Mouse (Mus musculus) hindbrain, embryonic 16.5 days (tissue): ENCODE measurements around the gene Hpn. TPM values are rescaled to one million over a fixed set of nuclear protein-coding genes. Genes with fewer than 3 reads are reported as not detected.

ENCODE experiments used
- ATAC-seq: fragments of 200-750 bp; cut with Nextera tagmentation; 2 replicates; pipeline ENCODE4 v1.8.0; 2017; ENCODE audit warnings: moderate TSS enrichment, moderate library complexity
- H3K27ac ChIP-seq: fragments of 300-500 bp; sonication (generic); 2 replicates; pipeline ENCODE4 v1.5.1; 2014; ENCODE audit warnings: low read depth, mild to moderate bottlenecking, control low read depth, low read length, moderate library complexity
- H3K27me3 ChIP-seq: fragments of 300-500 bp; sonication (generic); replicated peaks from 2 replicates; pipeline ENCODE4 v1.6.1; 2014; ENCODE audit warnings: low read length; ENCODE audit not compliant: control insufficient read depth, insufficient read depth
- H3K36me3 ChIP-seq: fragments of 300-500 bp; sonication (generic); 2 replicates; pipeline ENCODE4 v1.6.1; 2014; ENCODE audit warnings: mild to moderate bottlenecking, low read length, moderate library complexity, mixed read lengths; ENCODE audit not compliant: control insufficient read depth, insufficient read depth
- H3K4me1 ChIP-seq: fragments of 300-500 bp; sonication (generic); 2 replicates; pipeline ENCODE4 v1.6.1; 2014; ENCODE audit warnings: low read depth, low read length; ENCODE audit not compliant: control insufficient read depth, insufficient read depth
- H3K4me2 ChIP-seq: fragments of 300-500 bp; sonication (generic); 2 replicates; pipeline ENCODE4 v1.6.1; 2014; ENCODE audit warnings: mild to moderate bottlenecking, low read length, control low read depth, moderate library complexity
- H3K4me3 ChIP-seq: fragments of 300-500 bp; sonication (generic); 2 replicates; pipeline ENCODE4 v1.5.1; 2014; ENCODE audit warnings: mild to moderate bottlenecking, low read length, control low read depth, moderate library complexity
- H3K9ac ChIP-seq: fragments of 300-500 bp; sonication (generic); 2 replicates; pipeline ENCODE4 v1.6.1; 2014; ENCODE audit warnings: low read depth, mild to moderate bottlenecking, control low read depth, low read length, moderate library complexity
- H3K9me3 ChIP-seq: fragments of 300-500 bp; sonication (generic); 2 replicates; pipeline ENCODE4 v1.6.1; 2014; ENCODE audit warnings: mild to moderate bottlenecking, low read length, moderate library complexity; ENCODE audit not compliant: control insufficient read depth
- WGBS: fragments of 180-500 bp; shearing (Covaris S2); extraction: QIAGEN DNeasy Blood & Tissue Kit; methylation state at CpG from one replicate; pipeline ENCODE4 v1.1.7; 2014; 5-methylcytosine and 5-hydroxymethylcytosine counted together
- polyA plus RNA-seq: library from polyadenylated mRNA; unstranded; fragments of >200 nt; fragmentation: Nextera tagmentation; extraction: Ambion mirVana; gene quantifications from 2 replicates; pipeline ENCODE4 v1.2.1, GENCODE M21; 2015

The Hpn gene
- polyA plus RNA-seq, 1 experiment from 2014 or later = 0.75 TPM

GRCm38 (mm10) chr7:31109091-31109490 is 6.0 kb downstream of the Hpn start:
- Histone ChIP-seq H3K4me1 (no peaks in the 10 kb centered on the region), H3K4me2 (no peak overlapping the region), H3K36me3 (no peaks in the 10 kb centered on the region), H3K27me3 (no peaks in the 10 kb centered on the region), H3K9me3 (no peaks in the 10 kb centered on the region), H3K27ac (no peak overlapping the region), H3K9ac (no peak overlapping the region; the same call in 1 of the 2 replicates), H3K4me3 (no peak overlapping the region)
- ATAC-seq = no peak
- 32% methylated on average over 7 of the region's 7 CpGs for WGBS

GRCm38 (mm10) chr7:31107781-31108180 is 7.3 kb downstream of the Hpn start:
- no peak overlapping the region for H3K9ac ChIP-seq
- ATAC-seq = no peak
- H3K27ac ChIP-seq = no peak overlapping the region
- H3K4me1 ChIP-seq = no peaks in the 10 kb centered on the region
- H3K4me2 ChIP-seq = no peak overlapping the region
- no peaks in the 10 kb centered on the region for H3K27me3 ChIP-seq
- H3K4me3 ChIP-seq = no peak overlapping the region
- no peaks in the 10 kb centered on the region for H3K9me3 ChIP-seq
- no peaks in the 10 kb centered on the region for H3K36me3 ChIP-seq
- 87% methylated on average over 11 of the region's 11 CpGs for WGBS

GRCm38 (mm10) chr7:31106166-31106565 is 8.9 kb downstream of the Hpn start:
- WGBS = 59% methylated on average over 3 of the region's 3 CpGs
- Histone ChIP-seq H3K4me3 (no peak overlapping the region), H3K36me3 (no peaks in the 10 kb centered on the region), H3K9me3 (no peaks in the 10 kb centered on the region), H3K9ac (no peak overlapping the region), H3K4me2 (no peak overlapping the region), H3K4me1 (no peaks in the 10 kb centered on the region), H3K27me3 (no peaks in the 10 kb centered on the region), H3K27ac (no peak overlapping the region)
- ATAC-seq = no peak

GRCm38 (mm10) chr7:31105061-31105768 is 9.9 kb downstream of the Hpn start:
- no peaks in the 10 kb centered on the region for H3K27me3 ChIP-seq
- WGBS = 62% methylated on average over 15 of the region's 15 CpGs
- no peak overlapping the region for H3K4me3 ChIP-seq
- H3K4me1 ChIP-seq = no peaks in the 10 kb centered on the region
- H3K4me2 ChIP-seq = no peak overlapping the region
- no peak overlapping the region for H3K27ac ChIP-seq
- H3K9me3 ChIP-seq = no peaks in the 10 kb centered on the region
- ATAC-seq = no peak
- H3K9ac ChIP-seq = no peak overlapping the region
- no peaks in the 10 kb centered on the region for H3K36me3 ChIP-seq

GRCm38 (mm10) chr7:31100786-31101185 is 14.3 kb downstream of the Hpn start:
- no peak for ATAC-seq
- H3K27ac ChIP-seq = no peak overlapping the region
- 81% methylated on average over 14 of the region's 14 CpGs for WGBS

DNA sequence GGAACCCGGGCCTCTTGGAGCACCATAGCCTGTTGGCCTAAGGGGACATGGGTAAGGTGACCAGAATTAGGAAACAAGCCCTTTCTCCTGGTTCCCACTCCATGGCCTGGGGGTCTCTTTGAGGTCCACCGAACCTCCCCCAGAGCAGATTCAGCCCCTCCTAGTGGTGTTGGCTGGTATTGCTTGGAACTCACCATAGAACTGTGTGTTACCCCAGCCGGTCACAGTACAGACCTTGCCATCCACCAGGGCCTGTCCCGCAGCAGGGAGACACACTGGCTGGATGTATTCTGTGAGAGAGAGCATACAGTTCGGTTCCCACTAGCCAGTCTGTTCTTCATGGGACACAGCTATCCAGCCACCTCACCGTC is 15.5 kb downstream of the Hpn start:
- Histone ChIP-seq H3K4me3 (no peak overlapping the region), H3K9ac (no peak overlapping the region), H3K4me1 (peaks cover 3% of the 10 kb centered on the region; the same call in 1 of the 2 replicates), H3K36me3 (no peaks in the 10 kb centered on the region), H3K27ac (no peak overlapping the region), H3K9me3 (no peaks in the 10 kb centered on the region), H3K4me2 (no peak overlapping the region), H3K27me3 (no peaks in the 10 kb centered on the region)
- no peak for ATAC-seq
- WGBS = 92% methylated on average over 6 of the region's 6 CpGs

More at GRCm38 (mm10) chr7:31100786-31101185, 14.3 kb downstream of the Hpn start:
- Histone ChIP-seq H3K9me3 (no peaks in the 10 kb centered on the region), H3K4me2 (no peak overlapping the region), H3K36me3 (no peaks in the 10 kb centered on the region), H3K27me3 (no peaks in the 10 kb centered on the region), H3K4me3 (no peak overlapping the region), H3K4me1 (peaks cover 3% of the 10 kb centered on the region; the same call in 1 of the 2 replicates), H3K9ac (no peak overlapping the region)

DNA sequence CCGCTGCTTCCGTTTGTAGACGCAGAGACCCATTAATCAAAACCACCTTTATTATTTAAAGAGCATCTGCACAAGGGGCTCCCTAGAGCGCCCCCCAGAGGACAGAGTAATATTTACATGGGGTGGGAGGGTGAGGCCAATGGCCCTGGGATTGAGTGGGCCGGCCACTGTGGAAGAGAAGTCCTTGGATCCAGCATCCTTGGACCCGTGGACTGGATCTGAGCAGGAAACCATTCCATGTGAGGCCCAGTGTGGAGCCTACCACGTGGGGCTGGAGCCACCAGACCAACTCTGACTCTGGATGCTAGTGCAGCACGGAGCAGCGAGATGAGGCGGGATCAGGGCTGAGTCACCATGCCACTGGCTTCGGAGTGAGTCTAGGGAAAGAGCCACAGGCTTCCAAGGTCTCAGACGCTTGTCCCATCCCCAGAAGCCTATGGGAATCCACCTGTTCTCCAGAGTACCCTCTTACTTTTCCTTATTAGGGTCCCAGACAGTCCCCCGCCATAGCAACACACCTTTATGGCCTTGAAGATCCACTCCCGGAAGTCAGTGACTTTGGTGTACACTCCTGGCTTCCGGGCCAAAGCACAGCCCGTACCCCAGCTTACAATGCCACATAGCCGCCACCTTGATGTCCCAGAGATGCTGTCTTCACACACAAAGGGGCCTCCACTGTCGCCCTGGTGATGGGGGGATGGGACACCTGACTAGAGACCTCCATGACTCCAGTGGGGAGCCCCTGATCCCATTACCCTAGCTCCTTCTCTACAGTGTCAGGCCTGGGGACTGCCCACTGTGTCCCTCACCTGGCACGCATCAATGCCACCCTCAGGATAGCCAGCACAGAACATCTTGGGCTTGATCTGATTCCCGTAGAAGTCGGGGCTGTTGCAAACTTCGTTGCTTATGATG is 16.1 kb downstream of the Hpn start:
- 81% methylated on average over 22 of the region's 22 CpGs for WGBS

GRCm38 (mm10) chr7:31097583-31098248 is 17.4 kb downstream of the Hpn start:
- H3K27me3 ChIP-seq = no peaks in the 10 kb centered on the region
- peak overlapping the region; percentile 17 for H3K4me3 ChIP-seq
- no peak overlapping the region for H3K27ac ChIP-seq
- H3K4me2 ChIP-seq = peak overlapping the region; percentile 52
- ATAC-seq = peak; percentile 95
- no peaks in the 10 kb centered on the region for H3K9me3 ChIP-seq
- peaks cover 3% of the 10 kb centered on the region; the same call in 1 of the 2 replicates for H3K4me1 ChIP-seq
- 42% methylated on average over 19 of the region's 20 CpGs for WGBS
- no peaks in the 10 kb centered on the region for H3K36me3 ChIP-seq
- H3K9ac ChIP-seq = peak overlapping the region; percentile 25; the same call in 1 of the 2 replicates

More for the DNA sequence above, 16.1 kb downstream of the Hpn start:
- peaks cover 3% of the 10 kb centered on the region; the same call in 1 of the 2 replicates for H3K4me1 ChIP-seq
- no peaks in the 10 kb centered on the region for H3K36me3 ChIP-seq
- no peak for ATAC-seq
- no peaks in the 10 kb centered on the region for H3K9me3 ChIP-seq
- no peak overlapping the region for H3K4me3 ChIP-seq
- H3K9ac ChIP-seq = no peak overlapping the region
- H3K27me3 ChIP-seq = no peaks in the 10 kb centered on the region
- H3K27ac ChIP-seq = no peak overlapping the region
- no peak overlapping the region for H3K4me2 ChIP-seq
